Mouse (Mus musculus): ENCODE data around the gene Myo1b.
"Not testable (repeated sequence)": the region's sequence is repeated elsewhere in the genome, so short reads cannot be mapped to it uniquely, and the experiment has no call there.

Gene Myo1b

GRCm38 (mm10) chr1:51895961-51896360 is 19.9 kb downstream of the Myo1b start:
- no peak for DNase-seq (ENCODE audit: low spot score)

DNA sequence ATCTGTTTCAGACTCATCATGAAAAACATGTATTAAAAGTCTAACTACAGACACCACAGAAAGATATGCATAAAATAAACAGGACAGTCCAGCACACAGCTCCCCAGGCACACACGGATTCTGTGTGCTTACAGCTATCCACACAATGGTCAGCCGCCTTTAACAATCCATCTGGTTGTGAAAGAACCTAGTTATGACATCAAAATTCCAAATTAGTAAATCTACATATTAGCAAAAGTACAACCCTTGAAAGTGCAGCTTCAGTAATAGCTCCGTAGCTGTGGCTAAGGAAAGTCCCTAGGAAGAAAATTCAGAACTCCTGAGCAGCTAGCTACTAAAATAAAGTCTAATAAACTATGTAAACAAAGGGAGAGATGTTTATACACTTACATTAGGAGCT is 21.1 kb downstream of the Myo1b start:
- DNase-seq (ENCODE audit: low spot score): no peak

DNA sequence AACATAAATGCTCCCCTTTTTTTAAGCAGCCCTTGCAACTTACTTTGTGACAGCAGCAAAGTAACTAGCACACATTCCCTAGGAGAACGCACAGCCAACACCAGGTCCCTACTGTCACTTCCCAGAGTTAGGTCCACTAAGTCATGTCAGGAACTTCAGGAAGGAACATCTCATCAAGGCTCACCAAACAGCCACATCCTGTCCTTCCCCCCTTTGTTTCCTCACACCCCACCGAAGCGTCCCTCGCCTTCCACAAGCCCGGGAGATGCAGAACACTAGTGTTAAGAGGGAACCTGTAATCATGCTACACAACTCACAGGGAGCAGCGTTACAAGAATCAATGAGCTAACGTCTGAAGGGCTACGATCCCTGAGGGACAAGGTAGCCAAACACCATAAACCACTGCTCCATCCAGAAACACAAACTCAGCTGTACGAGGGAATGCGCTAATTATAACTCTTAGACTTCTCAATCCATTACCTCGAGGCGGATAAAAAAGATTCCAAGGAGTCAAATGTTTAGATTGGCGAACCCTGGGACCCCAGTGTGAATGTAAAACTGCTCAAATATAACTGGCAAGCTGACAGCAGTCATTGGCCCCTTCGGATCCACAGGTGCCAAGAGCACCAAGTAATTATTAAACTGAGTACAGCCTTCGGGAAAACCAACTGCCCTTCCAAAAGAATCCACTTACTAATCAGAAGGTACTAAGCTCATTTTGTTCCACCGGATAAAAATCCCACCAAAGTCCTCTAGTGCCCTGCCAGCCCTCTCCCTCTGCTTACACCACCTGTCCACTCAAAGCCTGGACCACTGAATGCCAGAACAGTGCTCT is 22.1 kb downstream of the Myo1b start:
- DNase-seq (ENCODE audit: low spot score): no peak

- DNase-seq (ENCODE audit: low spot score): no peak
These were observed 23.9 kb downstream of the Myo1b start for GRCm38 (mm10) chr1:51892005-51892404.

DNA sequence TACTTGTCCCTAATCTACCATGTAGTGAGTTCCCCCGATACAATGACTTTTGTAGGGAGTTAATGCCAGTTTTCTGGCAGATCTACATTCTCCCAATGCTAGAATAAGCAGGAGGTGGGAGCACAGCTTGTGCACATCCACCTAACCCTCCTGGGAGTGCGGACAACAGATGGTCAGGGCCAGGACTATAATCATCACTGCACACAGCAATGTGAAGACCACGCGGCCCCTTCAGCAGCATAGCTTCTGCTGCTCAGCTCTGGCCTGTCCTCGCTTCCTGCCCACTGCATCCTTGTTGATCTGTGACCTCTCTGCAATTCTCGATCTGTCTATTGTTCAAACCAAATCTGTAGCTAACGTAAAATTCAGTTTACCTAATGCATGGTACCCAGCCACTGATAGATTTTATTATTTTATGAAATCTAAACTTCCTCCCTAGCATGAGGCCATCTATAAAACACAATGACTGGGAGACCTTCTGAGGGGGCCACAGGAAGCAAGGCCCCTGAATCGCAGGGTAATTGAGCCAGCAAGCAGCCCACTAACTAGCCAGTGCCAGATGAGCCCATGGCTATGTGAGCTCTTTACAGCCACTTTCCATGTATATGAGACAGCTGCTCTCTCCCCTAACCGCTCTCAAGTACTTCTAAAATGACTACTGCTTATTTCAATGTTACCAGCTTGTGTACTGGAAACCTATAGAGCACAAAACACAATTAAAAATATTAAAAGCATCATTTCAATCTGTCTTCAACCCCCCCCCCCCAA is 27.6 kb downstream of the Myo1b start:
- DNase-seq (ENCODE audit: low spot score): no peak

GRCm38 (mm10) chr1:51885356-51885983 is 30.4 kb downstream of the Myo1b start:
- DNase-seq (ENCODE audit: low spot score): no peak

- no peak for DNase-seq (ENCODE audit: low spot score)
These were observed 32.7 kb downstream of the Myo1b start for GRCm38 (mm10) chr1:51883211-51883610.

DNA sequence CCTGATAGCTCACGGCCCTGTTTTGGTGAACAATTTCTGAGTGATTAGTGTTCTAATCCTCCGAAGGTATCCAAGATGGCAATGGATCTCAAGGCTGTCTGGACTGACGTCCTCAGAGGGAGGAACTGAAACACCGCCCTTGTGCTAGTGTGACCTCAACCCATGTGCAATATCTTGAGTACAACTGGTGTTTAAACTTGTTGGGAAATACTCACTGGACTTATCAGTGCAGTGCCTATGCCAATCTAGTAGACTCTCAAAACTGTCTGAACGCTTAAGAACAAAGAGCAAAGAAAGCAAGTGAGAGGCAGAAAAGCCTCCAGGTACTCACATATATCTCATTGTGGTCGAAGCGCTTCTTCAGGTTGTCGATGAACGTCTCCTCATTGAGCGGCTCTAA is 33.1 kb downstream of the Myo1b start:
- no peak for DNase-seq (ENCODE audit: low spot score)

DNA sequence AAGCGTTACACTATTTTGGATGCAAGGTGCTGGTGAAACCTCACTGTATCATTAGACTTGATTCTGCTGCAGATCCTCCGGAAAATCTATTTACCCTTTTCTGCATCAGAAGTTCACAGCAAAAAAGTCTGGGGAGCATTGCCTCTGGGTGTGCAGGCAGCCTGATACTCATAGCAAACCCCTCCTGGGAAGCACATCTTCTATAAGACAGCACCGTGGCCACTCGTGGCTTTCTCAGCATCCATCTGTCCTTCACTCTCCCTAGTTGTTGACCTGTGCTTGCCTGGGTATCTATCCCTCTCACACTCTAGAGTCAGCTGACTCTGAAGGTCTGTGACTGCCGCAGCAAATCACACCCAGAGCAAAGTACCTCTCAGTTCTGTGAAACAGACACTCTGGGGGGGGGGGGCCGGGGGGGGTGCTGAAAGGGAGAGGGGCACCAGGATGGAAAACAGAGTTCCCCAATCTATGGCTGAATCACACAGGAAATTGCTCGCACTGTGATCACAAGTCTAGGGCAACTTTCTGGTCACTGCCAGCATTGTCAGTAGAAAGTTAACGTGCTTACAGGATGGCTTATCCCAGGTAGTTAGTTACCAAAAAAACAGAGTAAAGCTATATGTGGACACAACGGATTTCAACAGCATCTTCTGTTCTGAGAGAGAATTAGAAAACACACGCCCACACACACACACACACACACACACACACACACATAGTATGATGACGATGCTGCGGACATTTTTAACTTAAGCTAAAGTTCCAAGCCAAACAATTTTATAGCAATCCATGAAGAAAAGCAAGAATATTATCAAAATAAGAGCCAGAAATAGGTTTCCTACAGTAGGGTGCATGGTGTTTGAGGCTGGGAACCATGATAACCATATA is 35.7 kb downstream of the Myo1b start:
- DNase-seq (ENCODE audit: low spot score): no peak

- no peak for DNase-seq (ENCODE audit: low spot score)
These were observed 36.5 kb downstream of the Myo1b start for GRCm38 (mm10) chr1:51879333-51879770.

DNA sequence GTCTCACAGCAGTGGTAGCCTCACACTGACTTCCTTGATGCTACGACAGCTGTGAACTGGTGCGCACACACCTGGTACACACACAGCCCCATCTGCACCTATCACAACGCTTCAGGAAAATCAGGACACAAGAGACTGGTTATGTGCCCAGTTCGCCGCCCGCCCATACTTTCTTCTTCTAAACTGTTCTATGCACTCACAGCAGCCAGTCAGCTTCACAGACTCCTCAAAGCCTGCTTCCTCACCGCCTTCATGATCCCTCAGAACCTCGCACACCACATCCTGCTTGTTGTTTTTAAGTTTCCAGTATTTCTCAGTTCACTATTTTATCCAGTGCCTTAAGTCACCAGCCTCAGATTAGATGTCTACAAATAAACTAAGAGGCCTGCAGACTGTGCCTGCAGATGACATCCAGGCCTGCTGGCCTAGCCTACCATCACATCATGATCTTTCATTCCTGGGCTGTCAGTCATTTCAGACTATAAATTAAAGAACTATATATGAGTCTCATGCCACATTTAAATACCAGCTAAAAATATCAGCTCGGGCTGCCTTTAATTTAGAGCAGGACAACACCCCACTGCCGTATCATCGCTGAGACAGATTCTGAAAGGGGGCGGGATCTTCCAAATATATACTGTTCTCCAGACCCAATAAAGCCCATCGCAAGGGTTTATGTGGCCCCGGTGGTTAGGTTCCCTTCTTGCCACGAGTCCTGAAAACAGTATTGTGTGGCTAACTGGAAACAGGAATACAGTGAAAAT is 40.2 kb downstream of the Myo1b start:
- no peak for DNase-seq (ENCODE audit: low spot score)

DNA sequence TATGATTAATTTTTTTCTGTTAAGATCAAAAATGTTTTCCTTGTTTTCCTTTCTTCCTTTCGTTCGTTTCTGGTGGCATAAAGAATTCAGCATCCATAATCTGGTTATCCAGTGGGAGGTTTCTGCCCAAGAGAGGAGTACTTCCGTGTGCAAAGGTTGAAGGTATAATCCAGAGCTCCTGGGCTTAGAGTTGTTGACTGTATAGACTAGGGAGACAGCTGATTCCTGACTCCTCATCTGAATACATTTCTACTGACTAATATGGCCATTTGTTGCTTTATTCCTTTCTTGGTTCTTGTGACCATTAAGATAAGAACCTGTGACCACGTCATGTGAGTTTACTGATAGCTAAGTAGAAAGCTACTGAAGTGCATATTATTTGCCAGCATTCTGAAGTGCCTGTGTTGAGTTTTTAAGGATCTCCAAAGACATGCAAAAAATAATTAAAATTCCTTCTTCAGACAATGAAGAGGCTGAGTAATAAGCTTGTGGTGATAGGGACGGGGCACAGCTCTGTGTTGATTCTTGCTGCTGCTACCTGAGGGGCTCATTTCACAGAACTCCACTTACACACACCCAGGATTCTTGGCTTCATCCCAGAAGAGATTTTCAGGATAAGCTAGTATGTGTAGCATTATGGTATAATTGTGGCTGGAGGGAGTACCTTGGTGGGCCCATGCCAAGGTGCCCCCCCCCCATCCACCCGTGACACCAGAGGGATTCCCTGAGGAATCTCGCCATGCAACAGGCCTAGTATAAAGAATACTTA is 43.2 kb downstream of the Myo1b start:
- DNase-seq (ENCODE audit: low spot score): no peak

GRCm38 (mm10) chr1:51871234-51871633 is 44.6 kb downstream of the Myo1b start:
- not testable (repeated sequence) for DNase-seq (ENCODE audit: low spot score)

DNA sequence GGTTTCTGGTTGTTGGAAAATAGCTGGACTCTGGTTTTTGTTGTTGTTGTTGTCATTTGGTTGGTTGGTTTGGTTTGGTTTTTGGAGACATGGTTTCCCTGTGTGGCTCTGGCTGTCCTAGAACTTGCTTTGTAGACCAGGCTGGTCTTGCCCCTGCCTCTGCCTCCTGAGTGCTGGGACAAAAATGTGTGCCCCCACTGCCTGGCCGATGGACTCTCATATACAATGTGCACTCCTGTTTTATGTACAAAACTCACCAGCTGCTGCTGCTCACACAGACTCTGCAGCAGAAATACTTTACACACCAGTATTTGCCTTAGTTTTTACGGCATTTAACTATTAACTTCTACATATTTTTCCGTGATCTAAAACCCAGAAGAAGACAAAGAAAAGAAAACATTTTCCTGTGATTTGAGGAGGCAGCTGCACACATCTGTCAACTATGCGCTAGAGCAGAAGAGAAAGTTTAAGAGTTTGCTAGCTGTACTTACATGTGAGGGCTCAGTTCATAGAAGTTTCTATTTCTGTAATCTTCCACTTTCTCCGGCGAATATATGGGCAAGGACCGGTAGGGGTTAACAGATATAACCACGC is 52.9 kb downstream of the Myo1b start:
- DNase-seq (ENCODE audit: low spot score): no peak

- DNase-seq (ENCODE audit: low spot score): no peak
These were observed 55.0 kb downstream of the Myo1b start for GRCm38 (mm10) chr1:51860837-51861236.

- DNase-seq (ENCODE audit: low spot score): no peak
These were observed 58.9 kb downstream of the Myo1b start for GRCm38 (mm10) chr1:51856946-51857345.

GRCm38 (mm10) chr1:51856245-51856915 is 59.5 kb downstream of the Myo1b start:
- no peak for DNase-seq (ENCODE audit: low spot score)

GRCm38 (mm10) chr1:51855541-51856244 is 60.2 kb downstream of the Myo1b start:
- no peak for DNase-seq (ENCODE audit: low spot score)

- DNase-seq (ENCODE audit: low spot score): no peak
These were observed 63.6 kb downstream of the Myo1b start for GRCm38 (mm10) chr1:51852314-51852713.

All from ovary, postnatal 14 days (tissue).